Mouse (Mus musculus) liver, adult 2 months (tissue): ENCODE results near the gene Fgfr2. TPM values are rescaled to one million over a fixed set of nuclear protein-coding genes. Genes with fewer than 3 reads are reported as not detected.

Source experiments
- DNase-seq: peaks from one replicate; pipeline ENCODE4 v3.0.0-alpha.2; 2011; ENCODE audit warnings: low read depth, low spot score; ENCODE audit errors: extremely low read depth
- H3K27ac ChIP-seq: fragments of 200-500 bp; replicated peaks from 2 replicates; pipeline ENCODE4 v1.5.1; 2012; ENCODE audit warnings: low read depth, mild to moderate bottlenecking, control low read depth, inconsistent platforms, low read length; ENCODE audit not compliant: insufficient read depth
- H3K27me3 ChIP-seq: fragments of 200-500 bp; 2 replicates; pipeline ENCODE4 v1.6.1; 2012; ENCODE audit warnings: mild to moderate bottlenecking, moderate library complexity, low read length, inconsistent platforms; ENCODE audit not compliant: control insufficient read depth, insufficient read depth
- H3K36me3 ChIP-seq: fragments of 200-500 bp; 2 replicates; pipeline ENCODE4 v1.6.1; 2012; ENCODE audit warnings: low read length, inconsistent platforms; ENCODE audit not compliant: control insufficient read depth, insufficient read depth
- H3K4me1 ChIP-seq: fragments of 200-500 bp; 2 replicates; pipeline ENCODE4 v1.6.1; 2011; ENCODE audit warnings: low read length; ENCODE audit not compliant: control insufficient read depth, insufficient read depth
- H3K4me3 ChIP-seq: fragments of 200-500 bp; 2 replicates; pipeline ENCODE4 v1.5.1; 2011; ENCODE audit warnings: low read depth, mild to moderate bottlenecking, control low read depth, low read length, moderate library complexity; ENCODE audit not compliant: insufficient read depth
- H3K79me2 ChIP-seq: fragments of 200-500 bp; 2 replicates; pipeline ENCODE4 v1.6.1; 2012; ENCODE audit warnings: inconsistent platforms, mild to moderate bottlenecking, low read length, moderate library complexity; ENCODE audit not compliant: control insufficient read depth, insufficient read depth
- H3K9ac ChIP-seq: fragments of 200-500 bp; 2 replicates; pipeline ENCODE4 v1.6.1; 2012; ENCODE audit warnings: low read depth, mild to moderate bottlenecking, control low read depth, inconsistent platforms, low read length
- CTCF ChIP-seq: fragments of 200-500 bp; IDR thresholded peaks from 2 replicates; pipeline ENCODE4 v1.5.1; 2011; ENCODE audit warnings: low read depth, low read length, control low read depth
- POLR2A ChIP-seq: fragments of 200-500 bp; IDR thresholded peaks from 2 replicates; pipeline ENCODE4 v1.6.1; 2011; ENCODE audit warnings: low read length, control low read depth; ENCODE audit not compliant: insufficient read depth; ENCODE audit errors: extremely low read depth
- WGBS: fragments of 180-500 bp; shearing (Covaris S2); methylation state at CpG from one replicate; pipeline ENCODE4 v1.1.7; 2018; 5-methylcytosine and 5-hydroxymethylcytosine counted together
- polyA plus RNA-seq: library from polyadenylated mRNA; depleted of rRNA; stranded (reverse); fragments of >200 nt; gene quantifications from 2 replicates; pipeline ENCODE4 v1.2.3, GENCODE M21; 2012
- total RNA-seq: library from RNA; depleted of rRNA; stranded (reverse); fragments of >200 nt; gene quantifications from 2 replicates; pipeline ENCODE4 v1.2.3, GENCODE M21; 2014

Gene Fgfr2
- total and polyA plus RNA-seq, 2 experiments = 16.7 to 35.2 TPM

GRCm38 (mm10) chr7:130859926-130860325 is 2263.2 kb downstream of the Fgfr2 start:
- Histone ChIP-seq H3K36me3 (no peaks in the 10 kb centered on the region), H3K9ac (no peak overlapping the region), H3K4me1 (peaks cover 7% of the 10 kb centered on the region), H3K27me3 (no peaks in the 10 kb centered on the region), H3K27ac (no peak overlapping the region), H3K4me3 (no peak overlapping the region), H3K79me2 (no peaks in the 10 kb centered on the region)
- WGBS = 82% methylated on average over 4 of the region's 5 CpGs
- TF ChIP-seq CTCF (no peak), POLR2A (no peak)
- DNase-seq = no peak

GRCm38 (mm10) chr7:130857973-130858372 is 2265.2 kb downstream of the Fgfr2 start:
- Histone ChIP-seq H3K36me3 (no peaks in the 10 kb centered on the region), H3K4me1 (peaks cover 8% of the 10 kb centered on the region), H3K27me3 (no peaks in the 10 kb centered on the region), H3K27ac (no peak overlapping the region), H3K9ac (no peak overlapping the region), H3K79me2 (no peaks in the 10 kb centered on the region), H3K4me3 (no peak overlapping the region)
- peak; percentile 32 for DNase-seq
- WGBS = 73% methylated on average over 6 of the region's 6 CpGs
- TF ChIP-seq CTCF (no peak), POLR2A (no peak)

- Histone ChIP-seq H3K4me3 (no peak overlapping the region), H3K27me3 (no peaks in the 10 kb centered on the region), H3K27ac (no peak overlapping the region), H3K4me1 (peaks cover 8% of the 10 kb centered on the region), H3K79me2 (no peaks in the 10 kb centered on the region), H3K36me3 (no peaks in the 10 kb centered on the region), H3K9ac (no peak overlapping the region)
- TF ChIP-seq POLR2A (no peak), CTCF (no peak)
- DNase-seq = peak; percentile 74
- 11% methylated on average over 3 of the region's 3 CpGs for WGBS
Observed at GRCm38 (mm10) chr7:130855681-130856080, 2267.5 kb downstream of the Fgfr2 start.

GRCm38 (mm10) chr7:130854684-130855292 is 2268.4 kb downstream of the Fgfr2 start:
- H3K36me3 ChIP-seq = no peaks in the 10 kb centered on the region
- no peak overlapping the region for H3K27ac ChIP-seq
- no peaks in the 10 kb centered on the region for H3K79me2 ChIP-seq
- no peak overlapping the region for H3K9ac ChIP-seq
- no peaks in the 10 kb centered on the region for H3K27me3 ChIP-seq
- 18% methylated on average over 4 of the region's 4 CpGs for whole genome bisulfite sequencing
- no peak overlapping the region for H3K4me3 ChIP-seq
- peaks cover 8% of the 10 kb centered on the region for H3K4me1 ChIP-seq
- no peak for TF ChIP-seq POLR2A
- TF ChIP-seq CTCF = no peak
- DNase-seq = peak; percentile 62

GRCm38 (mm10) chr7:130847164-130847718 is 2275.9 kb downstream of the Fgfr2 start:
- H3K4me1 ChIP-seq = no peaks in the 10 kb centered on the region
- H3K27me3 ChIP-seq = no peaks in the 10 kb centered on the region
- TF ChIP-seq CTCF = no peak
- no peak for TF ChIP-seq POLR2A
- no peaks in the 10 kb centered on the region for H3K36me3 ChIP-seq
- H3K27ac ChIP-seq = no peak overlapping the region
- H3K4me3 ChIP-seq = no peak overlapping the region
- no peak overlapping the region for H3K9ac ChIP-seq
- no peak for DNase-seq
- WGBS = 88% methylated on average over 17 of the region's 17 CpGs
- no peaks in the 10 kb centered on the region for H3K79me2 ChIP-seq
